Mouse (Mus musculus) stomach, embryonic 16.5 days (tissue): Measurements from ENCODE around the gene Mpped2. TPM values are rescaled to one million over a fixed set of nuclear protein-coding genes. Genes with fewer than 3 reads are reported as not detected.

ENCODE experiments used
- ATAC-seq: fragments of 200-750 bp; cut with Nextera tagmentation; 2 replicates; pipeline ENCODE4 v1.8.0; 2017; ENCODE audit warnings: moderate number of reproducible peaks, moderate TSS enrichment; ENCODE audit not compliant: insufficient read depth, low FRiP score
- H3K27ac ChIP-seq: fragments of 300-500 bp; sonication (generic); 2 replicates; pipeline ENCODE4 v1.5.1; 2014; ENCODE audit warnings: low read length
- H3K27me3 ChIP-seq: fragments of 300-500 bp; sonication (generic); 2 replicates; pipeline ENCODE4 v1.6.1; 2014; ENCODE audit warnings: low read length, control low read depth, mixed read lengths; ENCODE audit not compliant: control insufficient read depth, insufficient read depth
- H3K36me3 ChIP-seq: fragments of 300-500 bp; sonication (generic); 2 replicates; pipeline ENCODE4 v1.6.1; 2014; ENCODE audit warnings: low read length; ENCODE audit not compliant: control insufficient read depth, insufficient read depth
- H3K4me1 ChIP-seq: fragments of 300-500 bp; sonication (generic); 2 replicates; pipeline ENCODE4 v1.6.1; 2014; ENCODE audit warnings: low read length, control low read depth, mixed read lengths; ENCODE audit not compliant: control insufficient read depth, insufficient read depth
- H3K4me2 ChIP-seq: fragments of 300-500 bp; sonication (generic); 2 replicates; pipeline ENCODE4 v1.6.1; 2014; ENCODE audit warnings: low read depth, low read length, mixed read lengths
- H3K4me3 ChIP-seq: fragments of 300-500 bp; sonication (generic); replicated peaks from 2 replicates; pipeline ENCODE4 v1.5.1; 2014; ENCODE audit warnings: mild to moderate bottlenecking, low read length
- H3K9ac ChIP-seq: fragments of 300-500 bp; sonication (generic); 2 replicates; pipeline ENCODE4 v1.6.1; 2014; ENCODE audit warnings: low read length
- H3K9me3 ChIP-seq: fragments of 300-500 bp; sonication (generic); replicated peaks from 2 replicates; pipeline ENCODE4 v1.6.1; 2016; ENCODE audit warnings: low read length, control low read depth; ENCODE audit not compliant: control insufficient read depth
- WGBS: fragments of 180-500 bp; shearing (Covaris S2); extraction: QIAGEN DNeasy Blood & Tissue Kit; methylation state at CpG from one replicate; pipeline ENCODE4 v1.1.7; 2014; 5-methylcytosine and 5-hydroxymethylcytosine counted together
- polyA plus RNA-seq: library from polyadenylated mRNA; unstranded; fragments of >200 nt; fragmentation: Nextera tagmentation; extraction: Ambion mirVana; gene quantifications from 2 replicates; pipeline ENCODE4 v1.2.1, GENCODE M21; 2015

Mpped2 gene
- 11.8 and 14.5 TPM in 2 replicates for polyA plus RNA-seq

DNA sequence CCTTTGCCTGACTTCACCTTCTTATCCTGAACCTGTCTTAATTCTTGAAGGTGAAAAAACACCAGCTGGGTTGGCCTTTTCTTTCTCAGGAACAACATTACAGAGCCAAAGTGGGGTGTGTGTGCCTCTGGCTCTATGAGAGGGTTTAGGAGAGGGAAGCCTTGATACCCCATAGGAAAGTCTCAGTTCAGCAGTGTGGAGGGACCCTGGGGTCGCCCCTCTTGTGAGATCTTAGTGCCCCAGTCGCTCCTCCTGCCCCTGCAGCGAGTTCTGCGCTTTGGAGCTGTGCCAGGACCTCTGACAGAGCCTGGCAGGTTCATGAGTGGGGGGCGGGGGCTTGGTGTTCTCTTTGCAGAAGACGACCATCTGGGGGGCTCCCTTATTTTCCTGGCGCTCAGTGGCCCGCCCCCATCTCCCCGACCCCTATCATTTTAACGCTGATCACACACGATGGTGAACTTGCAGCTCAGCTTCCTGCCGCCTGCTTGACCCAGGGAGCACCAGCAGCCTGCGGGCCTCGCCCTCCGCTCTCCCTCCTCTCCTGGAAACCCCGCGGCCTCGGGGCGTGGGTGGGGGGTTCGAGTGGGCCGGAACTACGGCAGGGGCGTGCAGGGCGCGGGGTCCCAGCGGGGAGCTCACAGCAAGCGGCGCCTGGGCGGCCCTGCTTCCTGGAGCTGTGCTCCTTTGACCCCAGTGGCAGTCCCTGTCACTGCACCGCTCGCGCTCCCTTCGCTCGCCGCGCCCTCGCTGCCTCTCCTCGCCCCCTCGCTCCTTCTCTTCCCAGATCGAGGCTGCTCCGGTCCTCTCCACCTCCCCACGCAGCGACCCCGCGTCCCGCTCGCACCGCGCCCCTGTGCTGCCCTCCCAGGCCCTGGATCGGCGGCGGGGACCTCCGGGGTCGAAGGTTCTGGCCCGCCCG is at the start of gene Mpped2:
Gene Mpped2, plus strand, starts transcription at position 487 of the 919 bp plus-strand sequence.
- no peaks in the 10 kb centered on the region for H3K27me3 ChIP-seq
- H3K4me2 ChIP-seq, result peak within 1 kb of the TSS; percentile 84
- peak within 1 kb of the TSS; percentile 77 for H3K4me3 ChIP-seq
- peak within 1 kb of the TSS; percentile 86 for H3K9ac ChIP-seq
- peak; percentile 75 for ATAC-seq
- H3K9me3 ChIP-seq, result no peaks in the 10 kb centered on the region
- WGBS, result 1% methylated on average over 53 of the region's 56 CpGs
- H3K27ac ChIP-seq, result peak within 1 kb of the TSS; percentile 68
- peaks cover 4% of the 10 kb centered on the region; the same call in 1 of the 2 replicates for H3K4me1 ChIP-seq
- H3K36me3 ChIP-seq, result no peaks in the 10 kb centered on the region

- WGBS, result 94% methylated on average over 3 of the region's 3 CpGs
- Histone ChIP-seq H3K4me1 (no peaks in the 10 kb centered on the region), H3K27me3 (no peaks in the 10 kb centered on the region), H3K9me3 (no peaks in the 10 kb centered on the region), H3K36me3 (no peaks in the 10 kb centered on the region), H3K4me2 (no peak overlapping the region), H3K9ac (no peak overlapping the region), H3K27ac (no peak overlapping the region), H3K4me3 (no peak overlapping the region)
- no peak for ATAC-seq
These were observed 48.3 kb upstream of the Mpped2 start for GRCm38 (mm10) chr2:106644782-106645181.

DNA sequence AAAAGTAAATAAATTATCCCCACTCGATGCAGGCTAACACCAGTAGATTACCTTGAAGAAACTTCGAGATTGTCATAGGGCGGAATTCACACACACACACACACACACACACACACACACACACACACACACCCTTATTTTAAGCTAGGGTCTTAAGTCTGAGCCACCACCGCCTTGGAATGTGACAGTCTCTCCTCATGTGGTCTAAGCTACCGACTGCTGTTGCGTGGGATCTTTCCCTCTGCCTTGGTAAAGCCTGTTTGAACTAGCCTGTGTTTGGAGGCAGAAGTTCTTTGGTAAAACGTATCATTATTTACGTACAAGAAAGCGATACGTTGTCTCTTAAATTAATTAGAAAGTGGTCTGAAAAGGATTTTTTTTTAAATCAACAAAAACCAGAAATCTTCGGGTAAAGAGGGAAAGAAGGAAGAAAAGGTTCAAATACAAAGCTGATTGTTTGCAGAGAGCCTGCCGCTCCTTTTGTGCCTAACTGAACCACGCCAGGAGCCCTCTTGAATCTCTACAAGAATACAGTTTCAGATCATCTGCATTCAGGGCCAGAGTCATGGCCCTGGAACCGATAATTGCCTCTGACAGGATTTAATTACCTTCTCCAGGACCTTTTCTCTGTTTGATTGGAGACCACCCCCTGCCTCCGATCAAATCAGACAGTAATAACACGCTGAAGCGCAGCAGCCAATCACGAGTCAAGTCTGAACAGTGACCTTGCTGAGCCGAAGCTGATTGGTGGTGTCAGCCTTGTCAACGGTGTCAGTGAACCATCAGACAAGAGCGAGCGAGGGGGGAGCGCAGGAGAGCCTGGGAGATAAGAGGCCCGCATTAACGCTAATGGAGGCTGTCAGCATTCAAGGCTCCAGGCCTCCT is 43.1 kb upstream of the Mpped2 start:
- peak; percentile 95 for ATAC-seq
- H3K4me3 ChIP-seq, result peak overlapping the region; percentile 63
- peak overlapping the region; percentile 78 for H3K4me2 ChIP-seq
- H3K4me1 ChIP-seq, result no peaks in the 10 kb centered on the region; the same call in 1 of the 2 replicates
- no peaks in the 10 kb centered on the region for H3K9me3 ChIP-seq
- no peak overlapping the region for H3K27ac ChIP-seq
- peak overlapping the region; percentile 69 for H3K9ac ChIP-seq
- 6% methylated on average over 25 of the region's 25 CpGs for WGBS
- no peaks in the 10 kb centered on the region for H3K27me3 ChIP-seq
- H3K36me3 ChIP-seq, result no peaks in the 10 kb centered on the region

- Histone ChIP-seq H3K36me3 (no peaks in the 10 kb centered on the region), H3K4me2 (no peak overlapping the region), H3K4me1 (no peaks in the 10 kb centered on the region; the same call in 1 of the 2 replicates), H3K4me3 (no peak overlapping the region), H3K9ac (no peak overlapping the region), H3K9me3 (no peaks in the 10 kb centered on the region), H3K27me3 (no peaks in the 10 kb centered on the region), H3K27ac (no peak overlapping the region)
- no peak for ATAC-seq
- WGBS, result 76% methylated on average over 8 of the region's 8 CpGs
These were observed 40.9 kb upstream of the Mpped2 start for GRCm38 (mm10) chr2:106652151-106652550.

- Histone ChIP-seq H3K27ac (no peak overlapping the region), H3K9me3 (no peaks in the 10 kb centered on the region), H3K27me3 (no peaks in the 10 kb centered on the region), H3K9ac (no peak overlapping the region), H3K4me3 (no peak overlapping the region), H3K4me2 (no peak overlapping the region), H3K4me1 (no peaks in the 10 kb centered on the region; the same call in 1 of the 2 replicates), H3K36me3 (no peaks in the 10 kb centered on the region)
- no peak for ATAC-seq
- WGBS, result 88% methylated on average over 4 of the region's 4 CpGs
These were observed 40.3 kb upstream of the Mpped2 start for GRCm38 (mm10) chr2:106652741-106653140.

- Histone ChIP-seq H3K27me3 (no peaks in the 10 kb centered on the region), H3K4me1 (no peaks in the 10 kb centered on the region; the same call in 1 of the 2 replicates), H3K36me3 (no peaks in the 10 kb centered on the region), H3K27ac (no peak overlapping the region), H3K4me3 (no peak overlapping the region), H3K9ac (no peak overlapping the region), H3K9me3 (no peaks in the 10 kb centered on the region), H3K4me2 (no peak overlapping the region)
- ATAC-seq, result no peak
- WGBS, result 80% methylated on average over 4 of the region's 4 CpGs
These were observed 39.8 kb upstream of the Mpped2 start for GRCm38 (mm10) chr2:106653261-106653660.

GRCm38 (mm10) chr2:106655271-106655670 is 37.8 kb upstream of the Mpped2 start:
- WGBS, result 37% methylated on average over 4 of the region's 4 CpGs
- no peaks in the 10 kb centered on the region for H3K36me3 ChIP-seq
- no peaks in the 10 kb centered on the region; the same call in 1 of the 2 replicates for H3K4me1 ChIP-seq
- no peaks in the 10 kb centered on the region for H3K9me3 ChIP-seq
- H3K4me3 ChIP-seq, result no peak overlapping the region
- H3K27ac ChIP-seq, result no peak overlapping the region
- no peak overlapping the region for H3K9ac ChIP-seq
- H3K4me2 ChIP-seq, result no peak overlapping the region
- no peaks in the 10 kb centered on the region for H3K27me3 ChIP-seq
- ATAC-seq, result no peak

DNA sequence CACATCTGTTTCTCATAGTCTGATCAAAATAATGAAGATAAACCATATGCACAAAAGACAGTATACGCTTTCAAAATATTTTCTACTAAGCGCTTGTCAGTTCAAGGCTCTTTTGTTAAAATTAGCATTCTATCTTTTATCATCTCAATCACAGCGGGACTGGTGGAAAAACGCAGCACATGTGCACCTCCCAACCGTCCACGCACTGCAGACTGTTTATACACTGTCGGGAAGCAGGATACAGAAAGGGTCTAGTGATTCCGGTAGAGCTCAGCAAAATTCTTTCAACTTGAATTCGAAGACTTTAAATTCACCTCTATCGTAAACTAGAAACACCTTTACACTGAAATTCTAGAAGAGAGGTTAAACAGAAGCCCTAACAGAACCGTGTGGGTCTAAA is 27.8 kb upstream of the Mpped2 start:
- Histone ChIP-seq H3K9me3 (no peaks in the 10 kb centered on the region), H3K4me2 (no peak overlapping the region), H3K9ac (no peak overlapping the region), H3K4me3 (no peak overlapping the region), H3K27ac (no peak overlapping the region), H3K36me3 (no peaks in the 10 kb centered on the region), H3K27me3 (no peaks in the 10 kb centered on the region), H3K4me1 (no peaks in the 10 kb centered on the region)
- no peak for ATAC-seq
- WGBS, result 41% methylated on average over 11 of the region's 11 CpGs

GRCm38 (mm10) chr2:106674319-106674718 is 18.8 kb upstream of the Mpped2 start:
- 81% methylated on average over 8 of the region's 8 CpGs for WGBS
- Histone ChIP-seq H3K4me1 (no peaks in the 10 kb centered on the region), H3K27me3 (no peaks in the 10 kb centered on the region), H3K4me3 (no peak overlapping the region), H3K9me3 (no peaks in the 10 kb centered on the region), H3K36me3 (no peaks in the 10 kb centered on the region), H3K9ac (no peak overlapping the region), H3K4me2 (no peak overlapping the region), H3K27ac (no peak overlapping the region)
- ATAC-seq, result no peak
